Mouse (Mus musculus) bone marrow macrophage, adult 2 months (primary cell): ENCODE measurements around the gene 2310030G06Rik.

Experiments used
- CTCF ChIP-seq: IDR thresholded peaks from 2 replicates; pipeline ENCODE4 v1.5.1; 2012; ENCODE audit warnings: low read depth, mild to moderate bottlenecking, low read length, moderate library complexity
- POLR2A ChIP-seq: IDR thresholded peaks from 2 replicates; pipeline ENCODE4 v1.6.1; 2012; ENCODE audit warnings: mild to moderate bottlenecking, low read depth, low read length, borderline replicate concordance

GRCm38 (mm10) chr9:50696851-50697705, 49.3 kb downstream of the 2310030G06Rik start:
- TF ChIP-seq CTCF (no peak), POLR2A (no peak)
